Mouse (Mus musculus) MEL (cell line): Measurements from ENCODE around the gene Hikeshi.

Source experiments
- CHD1 ChIP-seq: IDR thresholded peaks from 2 replicates; pipeline ENCODE4 v1.6.1; 2012; ENCODE audit warnings: low read depth, mild to moderate bottlenecking, inconsistent platforms, low read length, improper control_type of control experiment
- CHD2 ChIP-seq: IDR thresholded peaks from 2 replicates; pipeline ENCODE4 v1.6.1; 2011; ENCODE audit warnings: low read length, improper control_type of control experiment
- CTCF ChIP-seq, 3 experiments: IDR thresholded peaks in 2 of 3; conservative IDR thresholded peaks in 1 of 3; 2 replicates each; pipeline ENCODE4 v1.5.1; 2011 to 2012; ENCODE audit warnings: low read length in 3 of 3, low read depth in 2 of 3, mild to moderate bottlenecking in 2 of 3, improper control_type of control experiment in 1 of 3, inconsistent platforms in 1 of 3, mixed read lengths in 1 of 3, moderate library complexity in 1 of 3; ENCODE audit not compliant: control insufficient read depth in 1 of 3, insufficient read depth in 1 of 3, poor library complexity in 1 of 3, severe bottlenecking in 1 of 3
- JUND ChIP-seq: IDR thresholded peaks from 2 replicates; pipeline ENCODE4 v1.6.1; 2011; ENCODE audit warnings: low read depth, mild to moderate bottlenecking, improper control_type of control experiment, low read length
- NRF1 ChIP-seq: IDR thresholded peaks from 2 replicates; pipeline ENCODE4 v1.6.1; 2014; ENCODE audit warnings: low read depth, mild to moderate bottlenecking, inconsistent platforms, low read length, improper control_type of control experiment, moderate library complexity; ENCODE audit not compliant: poor library complexity, insufficient read depth, severe bottlenecking
- POLR2A ChIP-seq, 2 experiments: IDR thresholded peaks; 2 replicates each; pipeline ENCODE4 v1.6.1; 2011 to 2012; ENCODE audit warnings: low read length in 2 of 2, mild to moderate bottlenecking in 2 of 2, control low read depth in 1 of 2, improper control_type of control experiment in 1 of 2, low read depth in 1 of 2, moderate library complexity in 1 of 2; ENCODE audit not compliant: control insufficient read depth in 1 of 2, insufficient read depth in 1 of 2, poor library complexity in 1 of 2
- POLR2AphosphoS2 ChIP-seq: IDR thresholded peaks from 2 replicates; pipeline ENCODE4 v1.6.1; 2011; ENCODE audit warnings: low read length, improper control_type of control experiment
- SMC3 ChIP-seq: IDR thresholded peaks from 2 replicates; pipeline ENCODE4 v1.6.1; 2011; ENCODE audit warnings: low read depth, low read length, improper control_type of control experiment
- UBTF ChIP-seq: IDR thresholded peaks from 2 replicates; pipeline ENCODE4 v1.6.1; 2012; ENCODE audit warnings: low read depth, mild to moderate bottlenecking, inconsistent platforms, low read length, improper control_type of control experiment, moderate library complexity, borderline replicate concordance; ENCODE audit not compliant: insufficient read depth

DNA sequence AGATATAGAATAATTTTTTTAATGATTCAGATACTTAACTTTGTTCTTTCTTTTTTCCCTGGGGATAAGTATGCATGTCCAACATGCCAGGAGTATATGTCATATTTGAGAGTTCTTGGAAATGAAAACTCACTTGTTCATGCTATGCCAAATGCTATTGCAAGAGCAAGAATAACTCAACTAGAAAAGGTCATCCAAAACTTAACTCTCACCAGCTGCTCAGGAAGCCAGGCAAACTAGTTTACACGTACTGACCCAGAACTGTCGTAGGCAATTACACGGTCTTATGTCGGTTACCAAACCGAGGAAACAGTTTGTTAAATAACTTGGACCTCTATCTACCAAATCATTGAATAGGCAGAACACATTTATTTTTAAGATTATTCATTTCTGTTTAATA is 24.3 kb downstream of the Hikeshi start:
- TF ChIP-seq CHD1: no peak
- no peak for TF ChIP-seq POLR2A (IDR thresholded peaks at IDR 0.05; ENCODE audit: control insufficient read depth in 1 of 2, insufficient read depth in 1 of 2, low read depth in 1 of 2, low read length in 2 of 2, poor library complexity in 1 of 2)
- TF ChIP-seq CTCF (IDR thresholded peaks at IDR 0.05 in 2 of 3, conservative IDR thresholded peaks at IDR 0.05 in 1 of 3; ENCODE audit: control insufficient read depth in 1 of 3, insufficient read depth in 1 of 3, low read depth in 2 of 3, low read length in 3 of 3, poor library complexity in 1 of 3, severe bottlenecking in 1 of 3): no peak
- TF ChIP-seq CHD2: no peak
- TF ChIP-seq UBTF: no peak
- TF ChIP-seq POLR2AphosphoS2: no peak
- no peak for TF ChIP-seq JUND
- TF ChIP-seq NRF1: no peak
- TF ChIP-seq SMC3: no peak
